Mouse (Mus musculus): ENCODE data around the gene Ap1ar. TPM values are rescaled to one million over a fixed set of nuclear protein-coding genes. Genes with fewer than 3 reads are reported as not detected.

Ap1ar gene
- total RNA-seq, 2 experiments from 2014 or later = 79.4 to 83.4 TPM

GRCm38 (mm10) chr3:127765971-127766370 lies 71.4 kb downstream of the Ap1ar start:
- intact Hi-C loops (cut with DNase I) = loop anchor here (10.0 kb wide), 1 partner anchor 311 kb away; no protein-coding TSS in a partner anchor
- DNase-seq (ENCODE audit: low spot score in 2 of 2) = no peak

- intact Hi-C loops (cut with DNase I) = loop anchor here (5.0 to 10.0 kb wide), 3 partner anchors 183 to 310 kb away; no protein-coding TSS in a partner anchor
- DNase-seq (ENCODE audit: low spot score in 2 of 2) = no peak
These were observed 72.8 kb downstream of the Ap1ar start for GRCm38 (mm10) chr3:127764541-127764940.

GRCm38 (mm10) chr3:127763076-127763612 lies 74.2 kb downstream of the Ap1ar start:
- DNase-seq (ENCODE audit: low spot score in 2 of 2) = peak; percentile 44 to 47
- intact Hi-C loops (cut with DNase I) = loop anchor here (5.0 to 10.0 kb wide), 3 partner anchors 184 to 308 kb away; no protein-coding TSS in a partner anchor

- intact Hi-C loops (cut with DNase I) = loop anchor here (5.0 to 10.0 kb wide), 3 partner anchors 185 to 308 kb away; no protein-coding TSS in a partner anchor
- DNase-seq (ENCODE audit: low spot score in 2 of 2) = no peak
These were observed 74.9 kb downstream of the Ap1ar start for GRCm38 (mm10) chr3:127762403-127762802.

GRCm38 (mm10) chr3:127759212-127759611 lies 78.1 kb downstream of the Ap1ar start:
- no peak for DNase-seq (ENCODE audit: low spot score in 2 of 2)
- intact Hi-C loops (cut with DNase I) = loop anchor here (2.0 kb wide), 1 partner anchor 134 kb away; no protein-coding TSS in a partner anchor

GRCm38 (mm10) chr3:127758806-127759205 lies 78.5 kb downstream of the Ap1ar start:
- intact Hi-C loops (cut with DNase I) = loop anchor here (2.0 kb wide), 1 partner anchor 134 kb away; no protein-coding TSS in a partner anchor
- DNase-seq (ENCODE audit: low spot score in 2 of 2) = no peak

- DNase-seq (ENCODE audit: low spot score in 2 of 2) = no peak
- intact Hi-C loops (cut with DNase I) = loop anchor here (2.0 kb wide), 1 partner anchor 133 kb away; no protein-coding TSS in a partner anchor
These were observed 79.4 kb downstream of the Ap1ar start for GRCm38 (mm10) chr3:127757886-127758301.

Other genes starting within 250 kb of the Ap1ar start
- under 1 TPM; 0.34 to 0.79 TPM for gene Neurog2, start 204.4 kb downstream of the Ap1ar start, total RNA-seq (2021)
- gene Alpk1, start 57.0 kb downstream of the Ap1ar start, total RNA-seq (2021) = 1 to 10 TPM; 3.0 to 4.6 TPM
- 1 to 10 TPM; 4.7 to 5.0 TPM for gene Tifa, start 47.7 kb downstream of the Ap1ar start, total RNA-seq (2021)
- gene Fam241a, start 58.8 kb upstream of the Ap1ar start, total RNA-seq (2021) = 1 to 10 TPM; 3.4 to 3.6 TPM